Mouse (Mus musculus): ENCODE measurements around the gene Slc41a3.

The Slc41a3 gene

GRCm38 (mm10) chr6:90688003-90688402 is 83.5 kb downstream of the Slc41a3 start:
- no peak for DNase-seq

GRCm38 (mm10) chr6:90688742-90689141 is 84.2 kb downstream of the Slc41a3 start:
- no peak for DNase-seq

- no peak for DNase-seq
These were observed 85.0 kb downstream of the Slc41a3 start for GRCm38 (mm10) chr6:90689500-90689899.

GRCm38 (mm10) chr6:90691935-90692334 is 87.4 kb downstream of the Slc41a3 start:
- no peak for DNase-seq

- peak; percentile 67 for DNase-seq
These were observed 87.9 kb downstream of the Slc41a3 start for GRCm38 (mm10) chr6:90692404-90692803.

- peak; percentile 59 for DNase-seq
These were observed 91.2 kb downstream of the Slc41a3 start for GRCm38 (mm10) chr6:90695754-90696153.

All from cerebellum, adult 9-11 months (tissue).